Mouse (Mus musculus): ENCODE measurements at regions not wholly inside any gene's neighbourhood (a gene's known extent, or its start where the extent isn't known, plus 50 kb on each side); places are given as distances from the start of the nearest gene placed in this dataset.

GRCm38 (mm10) chr9:46739341-46739740, 259.2 kb upstream of the Gm4791 start:
- TF ChIP-seq CTCF (IDR thresholded peaks at IDR 0.05; ENCODE audit: extremely low read depth, insufficient read length, insufficient replicate concordance, low read depth, low read length) (no peak), POLR2A (IDR thresholded peaks at IDR 0.05; ENCODE audit: low read depth, low read length) (no peak)

Measured in small intestine, adult 2 months (tissue).